In genomic region chr10:39109489-39109874, GRCm38 (mm10) we compare ENCODE assay signal across 17 mouse cellular contexts. TPM values are rescaled to one million over a fixed set of nuclear protein-coding genes. Genes with fewer than 3 reads are reported as not detected.
"Had no signal": no experiment of that assay in that cellular context is flagged by ENCODE, and none has a peak within 500 bp of the region (broad histone marks: within the 10 kb centered on the region; RNA-seq: fewer than 3 reads in every experiment).

No protein-coding gene starts in this region.

- H3K36me3 ChIP-seq: liver, embryonic 13.5 days; neural tube, embryonic 12.5 days had no signal

- H3K4me2 ChIP-seq: limb, embryonic 15.5 days; liver, embryonic 13.5 days; lung, embryonic 15.5 days; neural tube, embryonic 12.5 days had no signal

- H3K9ac ChIP-seq: limb, embryonic 15.5 days; liver, embryonic 13.5 days; liver, postnatal 0 days; lung, embryonic 15.5 days; neural tube, embryonic 12.5 days had no signal

- ATAC-seq: intestine, postnatal 0 days; liver, postnatal 0 days had no signal

- H3K27ac ChIP-seq: limb, embryonic 15.5 days; liver, embryonic 13.5 days; lung, embryonic 15.5 days; macrophage; neural tube, embryonic 12.5 days had no signal

- H3K27me3 ChIP-seq: limb, embryonic 15.5 days; liver, embryonic 13.5 days; lung, embryonic 15.5 days; neural tube, embryonic 12.5 days had no signal

- DNase-seq: kidney, adult 8-10 months; kidney, postnatal 25 days; layer of hippocampus, adult 9-11 months; layer of hippocampus, postnatal 36 days; liver, embryonic 13.5 days; liver, postnatal 0 days; lung, postnatal 14 days; right cerebral cortex, adult 18-20 months; right cerebral cortex, postnatal 25 days; thymus, postnatal 36 days had no signal

- H3K9me3 ChIP-seq: limb, embryonic 15.5 days; liver, embryonic 13.5 days; lung, embryonic 15.5 days; megakaryocyte, embryonic 14.5 days; neural tube, embryonic 12.5 days had no signal

- H3K4me1 ChIP-seq: limb, embryonic 15.5 days; liver, embryonic 13.5 days; lung, embryonic 15.5 days; neural tube, embryonic 12.5 days had no signal

- H3K4me3 ChIP-seq: limb, embryonic 15.5 days; liver, embryonic 13.5 days; lung, embryonic 15.5 days; myocyte; neural tube, embryonic 12.5 days had no signal

RNA-seq across cellular contexts. Expression of gene Ccn6, which starts 54.1 kb away (rescaled TPM):
- polyA plus RNA-seq: intestine, postnatal 0 days; liver, postnatal 0 days; macrophage; myocyte had no signal
